Mouse (Mus musculus) kidney, embryonic 15.5 days (tissue): ENCODE results near the gene Matn1. TPM values are rescaled to one million over a fixed set of nuclear protein-coding genes. Genes with fewer than 3 reads are reported as not detected.

Experiments
- ATAC-seq: fragments of 200-750 bp; cut with Nextera tagmentation; replicated peaks from 2 replicates; pipeline ENCODE4 v1.8.0; 2017; ENCODE audit warnings: moderate TSS enrichment; ENCODE audit not compliant: low FRiP score
- H3K27ac ChIP-seq: fragments of 300-500 bp; sonication (generic); 2 replicates; pipeline ENCODE4 v1.5.1; 2015; ENCODE audit warnings: mild to moderate bottlenecking, inconsistent platforms
- H3K27me3 ChIP-seq: fragments of 300-500 bp; sonication (generic); 2 replicates; pipeline ENCODE4 v1.6.1; 2015; ENCODE audit warnings: inconsistent platforms
- H3K36me3 ChIP-seq: fragments of 300-500 bp; sonication (generic); 2 replicates; pipeline ENCODE4 v1.6.1; 2015; ENCODE audit warnings: inconsistent platforms
- H3K4me1 ChIP-seq: fragments of 300-500 bp; sonication (generic); 2 replicates; pipeline ENCODE4 v1.6.1; 2015; ENCODE audit warnings: inconsistent platforms
- H3K4me2 ChIP-seq: fragments of 300-500 bp; sonication (generic); 2 replicates; pipeline ENCODE4 v1.6.1; 2015; ENCODE audit warnings: moderate library complexity, mild to moderate bottlenecking, inconsistent platforms
- H3K4me3 ChIP-seq: fragments of 300-500 bp; sonication (generic); replicated peaks from 2 replicates; pipeline ENCODE4 v1.5.1; 2015; ENCODE audit warnings: mild to moderate bottlenecking, inconsistent platforms
- H3K9ac ChIP-seq: fragments of 300-500 bp; sonication (generic); 2 replicates; pipeline ENCODE4 v1.6.1; 2015; ENCODE audit warnings: mild to moderate bottlenecking, inconsistent platforms
- H3K9me3 ChIP-seq: fragments of 300-500 bp; sonication (generic); replicated peaks from 2 replicates; pipeline ENCODE4 v1.6.1; 2016; ENCODE audit warnings: inconsistent platforms
- WGBS: fragments of 180-500 bp; shearing (Covaris S2); methylation state at CpG from one replicate; pipeline ENCODE4 v1.1.7; 2015; ENCODE audit warnings: mixed read lengths; 5-methylcytosine and 5-hydroxymethylcytosine counted together
- polyA plus RNA-seq: library from polyadenylated mRNA; unstranded; fragments of >200 nt; fragmentation: Nextera tagmentation; extraction: Ambion mirVana; gene quantifications from 2 replicates; pipeline ENCODE4 v1.2.1, GENCODE M21; 2015

Gene Matn1
- polyA plus RNA-seq: 0.49 and 0.84 TPM in 2 replicates

DNA sequence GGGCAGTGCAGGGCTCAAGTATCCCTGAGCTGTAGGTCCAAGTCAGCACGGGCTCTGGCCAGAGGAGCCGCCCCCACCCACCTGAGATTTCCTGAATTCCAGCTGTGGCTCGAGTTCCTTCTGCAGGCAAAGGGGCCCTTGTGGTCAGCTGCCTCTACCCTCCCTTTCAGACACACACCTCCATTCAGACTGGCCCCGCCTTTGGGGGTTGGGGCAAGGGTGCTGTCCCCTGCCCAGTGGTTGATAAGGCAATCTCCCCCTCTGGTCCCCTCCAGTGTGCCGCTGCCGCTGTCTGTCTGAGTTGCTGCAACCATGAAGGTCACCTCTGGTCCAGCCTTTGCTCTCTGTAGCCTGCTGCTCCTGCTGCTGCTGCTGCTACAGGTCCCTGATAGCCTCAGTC, at the start of gene Matn1:
Matn1 (plus strand) TSS at position 274 of the 400 bp plus-strand sequence.
- 38% methylated on average over 6 of the region's 6 CpGs for WGBS
- Histone ChIP-seq H3K4me3 (no peak within 1 kb of the TSS), H3K4me1 (0 out of 2 replicates have a peak, but pooled peaks cover 3% of the 10 kb centered on the region), H3K27me3 (peaks cover 5% of the 10 kb centered on the region; the same call in 1 of the 2 replicates), H3K9ac (no peak within 1 kb of the TSS), H3K9me3 (no peaks in the 10 kb centered on the region), H3K27ac (no peak within 1 kb of the TSS), H3K36me3 (no peaks in the 10 kb centered on the region), H3K4me2 (no peak within 1 kb of the TSS)
- no peak for ATAC-seq

DNA sequence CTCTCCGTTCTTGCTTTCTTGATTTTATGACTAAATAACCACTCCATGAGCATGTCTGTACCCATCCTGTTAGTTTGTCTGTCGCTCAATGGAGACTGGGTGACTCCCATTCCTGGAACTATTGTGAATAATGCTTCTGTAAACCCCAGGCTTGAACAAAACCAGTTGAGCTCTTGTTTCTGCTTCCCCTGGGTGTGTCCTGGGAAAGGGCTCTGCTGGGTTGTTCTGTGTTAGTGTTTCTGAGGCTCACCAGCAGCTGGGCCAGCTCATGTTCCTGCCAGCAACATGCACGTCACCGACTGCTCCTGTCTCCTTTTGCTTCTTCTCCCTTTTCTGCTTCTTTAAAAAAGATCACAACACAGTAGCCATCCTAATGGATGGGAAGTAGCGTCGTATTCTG, 48.5 kb upstream of the Matn1 start:
- Histone ChIP-seq H3K9me3 (no peaks in the 10 kb centered on the region), H3K36me3 (no peaks in the 10 kb centered on the region), H3K4me2 (no peak overlapping the region), H3K4me3 (no peak overlapping the region), H3K27ac (no peak overlapping the region), H3K4me1 (no peaks in the 10 kb centered on the region), H3K27me3 (no peaks in the 10 kb centered on the region), H3K9ac (no peak overlapping the region)
- no peak for ATAC-seq
- 70% methylated on average over 6 of the region's 6 CpGs for WGBS

DNA sequence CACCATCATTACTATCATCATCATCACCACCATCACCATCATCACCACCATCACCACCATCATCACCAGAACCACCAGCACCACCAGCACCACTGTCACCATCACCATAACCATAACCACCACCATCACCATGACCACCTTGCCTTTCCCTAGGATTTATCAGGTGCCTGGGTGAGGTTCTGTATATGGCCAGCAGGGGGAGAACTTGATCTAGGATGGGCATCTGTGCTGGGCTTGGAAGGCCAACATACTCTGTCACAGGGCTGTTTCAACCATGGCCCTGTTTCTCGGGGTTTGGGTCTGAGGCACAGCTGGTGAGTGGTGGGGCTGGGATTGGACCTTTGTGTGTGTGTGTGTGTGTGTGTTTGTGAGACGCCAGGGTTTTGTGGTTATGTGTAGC, 47.8 kb upstream of the Matn1 start:
- ATAC-seq: no peak
- 59% methylated on average over 2 of the region's 2 CpGs for WGBS
- H3K4me1 ChIP-seq: no peaks in the 10 kb centered on the region
- H3K9me3 ChIP-seq: no peaks in the 10 kb centered on the region
- H3K9ac ChIP-seq: no peak overlapping the region
- H3K27ac ChIP-seq: no peak overlapping the region
- no peaks in the 10 kb centered on the region for H3K36me3 ChIP-seq
- H3K4me2 ChIP-seq: no peak overlapping the region
- H3K27me3 ChIP-seq: no peaks in the 10 kb centered on the region
- H3K4me3 ChIP-seq: no peak overlapping the region

DNA sequence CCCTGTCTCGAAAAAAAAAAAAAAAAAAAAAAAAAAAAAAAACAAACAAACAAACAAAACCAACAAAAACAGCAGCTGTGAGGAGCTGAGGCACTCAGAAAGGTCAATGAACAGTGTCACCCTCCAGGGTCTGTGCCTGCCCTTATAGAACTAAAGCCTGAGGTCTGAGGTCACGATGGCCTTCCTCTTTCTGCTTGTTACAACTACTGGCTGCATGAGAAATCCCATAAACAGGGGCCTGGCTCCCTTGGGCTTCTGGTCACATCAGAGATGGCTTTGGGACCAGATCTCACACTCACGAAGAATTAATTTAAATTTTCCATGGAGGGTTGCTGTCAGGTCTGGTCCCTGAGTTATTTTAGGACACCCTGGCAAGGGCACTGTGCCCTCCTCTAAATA, 44.8 kb upstream of the Matn1 start:
- H3K9ac ChIP-seq: no peak overlapping the region
- peaks cover 6% of the 10 kb centered on the region for H3K4me1 ChIP-seq
- H3K27ac ChIP-seq: no peak overlapping the region
- no peaks in the 10 kb centered on the region for H3K9me3 ChIP-seq
- no peak for ATAC-seq
- H3K27me3 ChIP-seq: no peaks in the 10 kb centered on the region
- H3K36me3 ChIP-seq: no peaks in the 10 kb centered on the region
- no peak overlapping the region for H3K4me2 ChIP-seq
- WGBS: 65% methylated on average over 3 of the region's 3 CpGs
- no peak overlapping the region for H3K4me3 ChIP-seq

DNA sequence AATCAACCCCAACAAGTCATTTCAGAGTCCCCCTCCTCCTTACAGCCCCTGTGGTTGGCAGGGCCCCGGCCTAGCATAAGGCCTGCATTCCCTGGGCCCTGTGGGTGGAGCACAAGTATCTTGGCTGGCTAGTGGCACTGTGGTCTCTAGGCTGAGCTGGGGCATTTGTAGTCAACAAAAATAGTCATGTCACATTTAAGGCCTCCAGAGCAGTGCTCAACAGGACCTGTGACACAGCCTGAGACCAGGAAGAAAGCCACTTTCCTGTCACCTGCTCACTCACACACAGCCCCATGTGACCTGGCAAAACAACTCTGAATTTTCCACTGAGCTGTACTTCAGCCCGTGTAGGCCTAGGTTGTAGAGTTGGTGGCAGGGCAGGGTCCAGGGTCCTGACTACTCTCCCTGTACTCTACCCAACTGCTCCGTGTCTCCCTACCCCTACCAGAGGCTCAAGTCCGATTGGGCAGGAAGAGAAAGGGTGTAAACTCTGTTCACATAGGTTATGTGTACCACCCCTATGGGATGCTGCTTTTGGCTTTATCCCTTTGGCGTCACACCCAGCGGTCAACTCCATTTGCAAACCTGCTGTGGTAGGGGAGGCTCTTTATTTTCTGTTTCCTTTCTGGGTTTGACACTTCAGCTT, 44.3 kb upstream of the Matn1 start:
- no peak for ATAC-seq
- Histone ChIP-seq H3K4me2 (no peak overlapping the region), H3K4me3 (no peak overlapping the region), H3K9me3 (no peaks in the 10 kb centered on the region), H3K27me3 (no peaks in the 10 kb centered on the region), H3K4me1 (peaks cover 11% of the 10 kb centered on the region), H3K27ac (no peak overlapping the region), H3K36me3 (no peaks in the 10 kb centered on the region), H3K9ac (no peak overlapping the region)
- 79% methylated on average over 6 of the region's 6 CpGs for WGBS

DNA sequence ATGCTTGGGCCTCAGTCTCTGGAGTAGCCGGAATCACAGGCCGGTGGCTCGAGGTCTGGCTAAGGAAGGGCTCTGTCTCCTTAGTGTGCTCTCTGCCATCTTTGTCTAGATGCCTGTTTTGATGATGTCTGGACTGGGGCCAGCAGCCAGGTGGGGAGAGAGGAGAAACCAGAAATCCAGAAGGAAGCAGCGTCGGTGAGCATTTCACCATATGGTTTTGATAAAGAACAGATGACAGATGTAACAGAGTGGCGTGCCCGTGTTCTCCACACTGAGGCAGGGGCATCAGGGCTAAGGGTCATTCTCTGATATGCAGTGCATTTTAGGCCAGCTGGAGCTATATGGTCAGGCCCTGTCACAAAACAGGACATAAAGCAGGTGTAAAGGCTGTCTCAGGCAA, 43.4 kb upstream of the Matn1 start:
- 57% methylated on average over 7 of the region's 7 CpGs for WGBS
- Histone ChIP-seq H3K4me2 (no peak overlapping the region), H3K9me3 (no peaks in the 10 kb centered on the region), H3K9ac (no peak overlapping the region), H3K27ac (no peak overlapping the region), H3K4me3 (no peak overlapping the region), H3K4me1 (peaks cover 14% of the 10 kb centered on the region), H3K27me3 (no peaks in the 10 kb centered on the region), H3K36me3 (no peaks in the 10 kb centered on the region)
- ATAC-seq: no peak

DNA sequence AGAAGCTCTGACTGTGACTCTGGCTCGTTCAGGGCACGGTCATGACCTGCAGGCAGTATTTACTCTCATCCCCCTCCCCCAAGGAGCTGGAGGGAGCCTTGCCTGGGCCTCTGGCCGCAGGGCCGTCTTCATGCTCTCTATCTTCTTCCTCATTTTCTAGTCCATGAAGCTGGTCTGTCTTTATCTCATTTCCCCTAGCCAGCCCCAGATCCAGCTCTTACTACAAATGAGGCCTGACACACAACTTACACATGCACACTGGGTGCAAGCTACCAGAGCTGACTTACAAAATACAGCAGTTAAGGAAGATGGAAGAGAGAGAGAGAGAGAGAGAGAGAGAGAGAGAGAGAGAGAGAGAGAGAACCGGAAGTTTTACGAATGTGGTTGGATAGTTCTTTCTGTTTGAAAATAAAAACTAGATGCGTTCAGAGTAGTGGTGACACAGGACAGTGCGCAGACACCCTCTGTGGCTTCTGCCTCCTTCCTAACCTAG, 41.9 kb upstream of the Matn1 start:
- Histone ChIP-seq H3K27ac (no peak overlapping the region), H3K9me3 (no peaks in the 10 kb centered on the region), H3K4me3 (no peak overlapping the region), H3K4me2 (no peak overlapping the region), H3K4me1 (peaks cover 14% of the 10 kb centered on the region), H3K9ac (no peak overlapping the region), H3K36me3 (no peaks in the 10 kb centered on the region), H3K27me3 (no peaks in the 10 kb centered on the region)
- ATAC-seq: no peak
- 50% methylated on average over 8 of the region's 8 CpGs for WGBS

DNA sequence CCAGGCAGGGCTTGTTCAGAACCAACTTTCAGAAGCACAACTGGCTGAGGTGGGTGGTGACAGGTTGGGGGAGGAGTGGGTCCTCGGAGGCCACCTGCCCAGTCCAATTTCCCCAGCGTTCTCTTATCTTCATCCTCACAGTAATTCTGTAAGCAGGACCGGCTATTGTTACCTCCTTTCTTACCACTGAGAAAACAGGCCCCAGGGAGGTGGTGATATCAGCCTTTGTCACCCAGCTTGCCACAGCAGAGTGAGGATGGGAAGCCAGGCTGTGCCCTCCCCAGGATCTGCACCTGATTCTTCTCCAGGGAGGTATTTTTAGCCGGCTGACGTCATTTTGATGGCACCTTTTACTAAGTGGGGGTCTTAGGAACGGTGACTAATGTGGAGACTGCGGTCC, 39.2 kb upstream of the Matn1 start:
- Histone ChIP-seq H3K9ac (no peak overlapping the region), H3K4me2 (no peak overlapping the region), H3K4me1 (peaks cover 32% of the 10 kb centered on the region), H3K36me3 (no peaks in the 10 kb centered on the region), H3K9me3 (no peaks in the 10 kb centered on the region), H3K27me3 (no peaks in the 10 kb centered on the region), H3K27ac (no peak overlapping the region), H3K4me3 (no peak overlapping the region)
- ATAC-seq: no peak
- WGBS: 70% methylated on average over 7 of the region's 7 CpGs

DNA sequence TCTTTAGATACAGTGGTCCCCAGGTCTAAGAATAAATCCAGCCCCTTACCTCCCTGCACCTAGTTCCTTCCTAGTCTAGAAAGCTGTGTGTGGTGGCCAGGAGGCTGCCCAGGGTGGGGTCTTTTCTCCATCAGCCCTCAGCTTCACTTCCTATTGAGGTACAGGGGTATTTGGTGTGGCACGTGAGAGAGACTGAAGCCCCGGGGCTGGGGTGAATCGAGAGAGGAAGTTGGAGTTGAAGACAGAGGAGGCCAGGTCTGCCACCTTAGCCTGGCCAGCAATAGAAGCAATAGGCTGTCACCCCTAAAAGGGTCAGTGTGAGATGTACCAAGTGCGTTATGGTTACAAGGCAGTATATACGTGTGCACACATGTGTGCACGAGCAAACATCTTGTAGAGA, 38.3 kb upstream of the Matn1 start:
- no peak overlapping the region for H3K4me3 ChIP-seq
- H3K4me2 ChIP-seq: no peak overlapping the region
- H3K9ac ChIP-seq: no peak overlapping the region
- ATAC-seq: no peak
- 76% methylated on average over 6 of the region's 6 CpGs for WGBS
- H3K36me3 ChIP-seq: no peaks in the 10 kb centered on the region
- no peak overlapping the region for H3K27ac ChIP-seq
- H3K9me3 ChIP-seq: no peaks in the 10 kb centered on the region
- no peaks in the 10 kb centered on the region for H3K27me3 ChIP-seq
- H3K4me1 ChIP-seq: peaks cover 40% of the 10 kb centered on the region

DNA sequence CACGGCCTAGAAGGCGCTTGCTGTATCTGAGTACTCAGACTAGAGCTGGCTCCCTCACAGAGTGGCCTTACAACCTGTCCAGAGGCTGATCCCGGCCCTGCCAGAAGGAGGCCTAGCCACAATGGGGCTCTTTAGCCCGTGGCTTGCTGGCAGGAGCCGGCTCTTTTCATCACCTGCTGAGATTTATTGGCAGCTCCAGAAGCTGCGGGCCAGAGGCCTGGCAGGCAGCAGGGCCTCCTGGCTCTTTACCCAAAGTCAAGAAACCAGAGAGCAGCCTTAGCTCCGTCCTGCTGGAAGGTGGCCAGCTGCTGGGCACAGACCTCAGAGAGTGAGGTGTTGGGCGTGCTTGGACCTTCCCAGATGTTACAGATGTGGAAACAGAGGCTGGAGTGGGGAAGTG, 37.9 kb upstream of the Matn1 start:
- no peak overlapping the region for H3K27ac ChIP-seq
- H3K4me3 ChIP-seq: no peak overlapping the region
- ATAC-seq: no peak
- H3K9ac ChIP-seq: no peak overlapping the region
- H3K36me3 ChIP-seq: no peaks in the 10 kb centered on the region
- H3K4me2 ChIP-seq: no peak overlapping the region
- H3K9me3 ChIP-seq: no peaks in the 10 kb centered on the region
- WGBS: 27% methylated on average over 8 of the region's 8 CpGs
- no peaks in the 10 kb centered on the region for H3K27me3 ChIP-seq
- peaks cover 45% of the 10 kb centered on the region for H3K4me1 ChIP-seq

DNA sequence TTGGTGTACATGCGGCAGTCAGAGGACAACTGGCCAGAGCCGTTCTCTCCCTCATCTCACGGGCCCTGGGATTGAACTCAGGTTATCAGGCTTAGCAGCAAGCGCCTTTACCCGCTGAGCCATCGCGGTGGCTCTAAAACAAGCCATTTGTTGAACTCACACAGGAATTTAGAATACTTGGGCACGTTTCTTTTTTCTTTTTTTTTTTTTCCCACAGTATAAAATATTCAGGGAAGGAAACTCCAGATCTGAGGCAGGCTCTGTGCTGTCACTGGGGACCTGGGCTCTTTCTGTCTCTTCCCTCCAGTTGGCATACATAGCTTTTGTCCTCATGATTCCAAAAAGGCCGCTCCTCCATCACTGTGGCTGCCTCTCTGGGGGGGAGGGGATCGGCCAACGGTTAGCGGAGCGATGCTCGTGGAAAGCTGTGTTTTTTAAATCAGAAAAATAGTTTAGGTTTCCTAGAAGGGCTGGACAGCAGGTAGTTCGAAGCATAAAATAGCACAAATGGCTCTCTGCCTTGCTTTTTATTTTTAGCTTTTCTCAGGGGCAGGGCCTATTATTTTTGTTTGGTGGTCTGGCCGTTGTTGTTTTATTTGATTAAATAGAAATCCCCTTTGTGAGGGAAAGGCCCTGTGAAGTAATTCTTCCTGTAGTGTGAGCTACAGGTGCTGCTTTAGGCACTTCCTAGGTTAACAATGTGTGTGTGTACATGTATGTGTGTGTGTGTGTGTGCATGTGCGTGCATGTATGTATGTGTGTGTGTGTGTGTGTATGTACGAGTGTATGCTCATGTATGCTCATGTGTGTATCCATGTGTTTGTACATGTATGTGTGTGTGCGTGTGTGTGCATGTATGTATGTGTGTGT, 36.8 kb upstream of the Matn1 start:
- Histone ChIP-seq H3K9ac (no peak overlapping the region), H3K9me3 (no peaks in the 10 kb centered on the region), H3K36me3 (no peaks in the 10 kb centered on the region), H3K4me3 (no peak overlapping the region), H3K4me1 (peaks cover 40% of the 10 kb centered on the region), H3K27ac (no peak overlapping the region), H3K27me3 (no peaks in the 10 kb centered on the region), H3K4me2 (no peak overlapping the region)
- whole genome bisulfite sequencing: 83% methylated on average over 19 of the region's 19 CpGs
- no peak for ATAC-seq

DNA sequence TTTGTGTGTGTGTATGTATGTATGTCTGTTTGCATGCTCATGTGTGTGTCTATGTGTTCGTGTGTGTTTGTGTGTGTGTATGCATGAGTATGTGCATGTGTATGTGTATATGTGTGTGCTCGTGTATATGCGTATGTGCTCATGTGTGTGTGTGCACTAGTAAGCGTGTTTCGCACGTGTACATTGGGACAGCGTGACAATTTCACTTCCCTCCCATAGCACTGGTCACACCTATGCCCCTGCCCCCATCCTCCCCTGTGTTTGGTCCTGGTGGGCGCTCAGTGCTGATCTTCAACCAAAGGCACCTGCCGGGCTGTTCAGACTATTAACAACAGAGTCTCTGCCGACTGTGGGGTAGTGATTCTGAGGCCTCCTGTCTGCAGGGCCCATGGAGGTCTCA, 36.1 kb upstream of the Matn1 start:
- H3K4me3 ChIP-seq: no peak overlapping the region
- H3K4me1 ChIP-seq: peaks cover 40% of the 10 kb centered on the region
- no peaks in the 10 kb centered on the region for H3K27me3 ChIP-seq
- H3K9ac ChIP-seq: no peak overlapping the region
- no peaks in the 10 kb centered on the region for H3K36me3 ChIP-seq
- 94% methylated on average over 10 of the region's 10 CpGs for WGBS
- H3K9me3 ChIP-seq: no peaks in the 10 kb centered on the region
- ATAC-seq: no peak
- peak overlapping the region; percentile 68; the same call in 1 of the 2 replicates for H3K27ac ChIP-seq
- H3K4me2 ChIP-seq: no peak overlapping the region
